Mouse (Mus musculus): ENCODE results near the gene Rdh16. TPM values are rescaled to one million over a fixed set of nuclear protein-coding genes. Genes with fewer than 3 reads are reported as not detected.
"Not testable (repeated sequence)": the region's sequence is repeated elsewhere in the genome, so short reads cannot be mapped to it uniquely, and the experiment has no call there.

Gene Rdh16
- polyA plus RNA-seq, 1 experiment from 2014 or later: not detected

DNA sequence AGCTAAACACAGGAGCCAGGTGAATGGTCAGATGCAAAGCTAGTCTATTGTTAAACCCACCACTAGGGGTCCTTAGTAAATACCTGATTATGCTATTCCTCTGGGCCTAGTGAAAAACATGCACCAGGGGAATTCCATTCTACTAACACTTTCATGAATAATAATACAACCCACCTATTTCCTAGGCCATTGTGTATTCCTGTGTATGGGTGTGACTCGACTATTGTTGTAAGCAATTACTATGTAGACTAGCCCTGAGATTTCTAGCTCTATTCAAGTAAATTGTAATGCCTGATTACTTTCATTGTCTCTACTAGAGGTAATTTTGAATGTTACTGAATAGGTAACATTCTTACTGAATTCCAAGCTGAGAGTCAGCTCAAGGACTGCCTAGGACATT lies 15.5 kb upstream of the Rdh16 start:
- not testable (repeated sequence) for H3K9ac ChIP-seq; H3K4me2 ChIP-seq (replicated peaks); ATAC-seq (ENCODE audit: low FRiP score, low read depth); H3K27ac ChIP-seq; H3K4me3 ChIP-seq; H3K27me3 ChIP-seq; H3K4me1 ChIP-seq; H3K9me3 ChIP-seq; H3K36me3 ChIP-seq
- 91% methylated on average over 1 of the region's 1 CpGs for WGBS

DNA sequence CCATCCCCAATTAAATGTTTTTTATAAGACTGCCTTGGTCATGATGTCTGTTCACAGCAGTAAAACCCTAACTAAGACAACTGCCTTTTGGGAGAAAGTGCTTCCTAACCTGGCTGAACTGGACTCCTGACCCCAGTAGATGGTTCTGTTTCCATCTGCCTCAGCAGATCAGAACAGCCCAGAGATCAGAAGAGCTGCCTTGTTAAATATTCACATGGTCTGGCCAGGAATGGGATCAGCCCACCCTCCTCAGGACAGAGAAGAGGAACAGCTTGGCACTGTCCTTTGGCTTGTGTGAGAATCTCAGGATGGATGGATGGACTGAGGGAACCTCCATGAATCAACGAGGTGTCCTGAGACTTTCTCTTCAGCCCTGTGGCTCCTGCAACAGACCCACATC lies 1.7 kb upstream of the Rdh16 start:
- H3K36me3 ChIP-seq: no peaks in the 10 kb centered on the region
- H3K4me2 ChIP-seq (replicated peaks): no peak overlapping the region
- no peak for ATAC-seq (ENCODE audit: low FRiP score, low read depth)
- H3K9me3 ChIP-seq: peaks cover 5% of the 10 kb centered on the region; the same call in 1 of the 2 replicates
- no peaks in the 10 kb centered on the region for H3K27me3 ChIP-seq
- no peak overlapping the region for H3K27ac ChIP-seq
- no peak overlapping the region for H3K9ac ChIP-seq
- no peaks in the 10 kb centered on the region for H3K4me1 ChIP-seq
- WGBS: 74% methylated on average over 1 of the region's 1 CpGs
- H3K4me3 ChIP-seq: no peak overlapping the region

DNA sequence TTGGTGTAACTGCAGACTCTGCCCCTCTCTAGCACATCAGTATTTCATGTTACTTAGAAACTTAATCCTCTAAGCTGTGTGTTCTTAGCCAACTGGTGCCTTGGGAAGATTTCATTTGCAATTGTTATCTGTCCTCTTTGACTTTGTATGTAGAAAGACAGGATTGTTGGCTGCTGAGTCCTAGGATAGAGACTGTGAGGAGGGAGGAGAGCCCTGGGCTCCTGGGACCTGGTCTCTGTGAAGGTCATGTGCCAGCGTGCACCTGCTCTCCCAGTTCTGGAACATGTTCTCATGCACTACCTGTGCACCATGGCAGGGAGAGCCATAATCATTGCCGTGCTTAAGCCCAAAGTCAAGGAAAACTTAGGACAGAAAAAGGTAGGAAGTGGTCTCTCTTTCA lies 660 bp downstream of the Rdh16 start:
- Histone ChIP-seq H3K9ac (no peak overlapping the region), H3K4me3 (no peak overlapping the region), H3K4me2 (replicated peaks) (no peak overlapping the region), H3K36me3 (no peaks in the 10 kb centered on the region), H3K4me1 (no peaks in the 10 kb centered on the region), H3K9me3 (peaks cover 3% of the 10 kb centered on the region; the same call in 1 of the 2 replicates), H3K27ac (no peak overlapping the region), H3K27me3 (no peaks in the 10 kb centered on the region)
- 91% methylated on average over 2 of the region's 2 CpGs for WGBS
- ATAC-seq (ENCODE audit: low FRiP score, low read depth): no peak

DNA sequence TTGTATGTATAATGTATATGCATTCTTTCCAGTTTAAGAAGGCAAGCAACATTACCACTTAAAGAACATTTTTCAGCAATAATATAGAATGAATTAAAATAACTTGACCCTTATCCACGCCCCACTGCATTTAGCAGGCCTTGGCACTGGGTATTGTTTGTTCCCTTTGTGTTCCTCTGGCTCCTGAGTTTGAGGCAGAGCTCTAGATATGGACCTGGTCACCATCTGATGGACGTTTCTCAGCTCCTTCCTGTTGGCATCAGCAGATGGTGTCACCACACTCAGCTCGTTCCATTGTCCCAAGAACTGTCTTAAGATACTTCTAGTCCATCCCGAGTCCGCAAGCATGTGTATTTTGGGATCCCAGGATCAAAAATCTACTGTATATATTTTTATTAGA lies 1.3 kb downstream of the Rdh16 start:
- no peak overlapping the region for H3K9ac ChIP-seq
- WGBS: 76% methylated on average over 5 of the region's 5 CpGs
- no peak overlapping the region for H3K4me3 ChIP-seq
- H3K4me2 ChIP-seq (replicated peaks): no peak overlapping the region
- H3K9me3 ChIP-seq: no peaks in the 10 kb centered on the region
- no peak for ATAC-seq (ENCODE audit: low FRiP score, low read depth)
- H3K4me1 ChIP-seq: no peaks in the 10 kb centered on the region
- no peak overlapping the region for H3K27ac ChIP-seq
- H3K27me3 ChIP-seq: no peaks in the 10 kb centered on the region
- H3K36me3 ChIP-seq: no peaks in the 10 kb centered on the region

- 69% methylated on average over 7 of the region's 7 CpGs for WGBS
- no peak overlapping the region for H3K27ac ChIP-seq
- no peaks in the 10 kb centered on the region for H3K4me1 ChIP-seq
- H3K4me2 ChIP-seq (replicated peaks): no peak overlapping the region
- H3K9me3 ChIP-seq: no peaks in the 10 kb centered on the region
- H3K27me3 ChIP-seq: no peaks in the 10 kb centered on the region
- no peak overlapping the region for H3K9ac ChIP-seq
- no peak for ATAC-seq (ENCODE audit: low FRiP score, low read depth)
- H3K4me3 ChIP-seq: no peak overlapping the region
- no peaks in the 10 kb centered on the region for H3K36me3 ChIP-seq
Measured at GRCm38 (mm10) chr10:127804416-127804815, 3.5 kb downstream of the Rdh16 start.

DNA sequence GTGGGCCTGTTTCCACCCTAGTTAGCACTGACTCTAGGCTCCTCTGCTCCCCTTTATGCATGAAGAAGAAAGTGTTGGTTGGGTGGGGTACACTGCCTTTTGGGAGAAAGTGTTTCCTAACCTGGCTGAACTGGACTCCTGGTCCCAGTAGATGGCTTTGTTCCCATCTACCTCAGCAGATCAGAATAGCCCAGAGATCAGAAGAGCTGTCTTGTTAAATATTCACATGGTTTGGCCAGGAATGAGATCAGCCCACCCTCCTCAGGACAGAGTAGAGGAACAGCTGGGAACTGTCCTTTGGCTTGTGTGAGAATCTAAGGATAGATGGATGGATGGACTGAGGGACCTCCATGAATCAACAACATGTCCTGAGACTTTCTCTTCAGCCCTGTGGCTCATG lies 14.9 kb downstream of the Rdh16 start:
- Histone ChIP-seq H3K4me3 (no peak overlapping the region), H3K27me3 (no peaks in the 10 kb centered on the region), H3K4me1 (no peaks in the 10 kb centered on the region), H3K9ac (no peak overlapping the region), H3K36me3 (no peaks in the 10 kb centered on the region), H3K27ac (no peak overlapping the region), H3K4me2 (replicated peaks) (no peak overlapping the region), H3K9me3 (peaks cover 11% of the 10 kb centered on the region; the same call in 1 of the 2 replicates)
- ATAC-seq (ENCODE audit: low FRiP score, low read depth): no peak

- H3K4me3 ChIP-seq; H3K36me3 ChIP-seq; H3K27ac ChIP-seq; H3K4me2 ChIP-seq (replicated peaks); H3K4me1 ChIP-seq; ATAC-seq (ENCODE audit: low FRiP score, low read depth); H3K9ac ChIP-seq; H3K27me3 ChIP-seq: not testable (repeated sequence)
- peaks cover 13% of the 10 kb centered on the region; the same call in 1 of the 2 replicates for H3K9me3 ChIP-seq
- WGBS: 72% methylated on average over 4 of the region's 4 CpGs
Measured at GRCm38 (mm10) chr10:127817268-127817910, 16.4 kb downstream of the Rdh16 start.

- H3K27ac ChIP-seq; H3K4me2 ChIP-seq (replicated peaks); H3K36me3 ChIP-seq; H3K27me3 ChIP-seq; H3K4me3 ChIP-seq; H3K4me1 ChIP-seq; ATAC-seq (ENCODE audit: low FRiP score, low read depth); H3K9ac ChIP-seq: not testable (repeated sequence)
- peaks cover 13% of the 10 kb centered on the region; the same call in 1 of the 2 replicates for H3K9me3 ChIP-seq
- WGBS: 82% methylated on average over 2 of the region's 2 CpGs
Measured at GRCm38 (mm10) chr10:127821806-127822205, 20.9 kb downstream of the Rdh16 start.

GRCm38 (mm10) chr10:127825386-127825785 lies 24.4 kb downstream of the Rdh16 start:
- Histone ChIP-seq H3K4me3 (no peak overlapping the region), H3K9me3 (0 out of 2 replicates have a peak, but pooled peaks cover 3% of the 10 kb centered on the region), H3K27ac (no peak overlapping the region), H3K9ac (no peak overlapping the region), H3K4me1 (no peaks in the 10 kb centered on the region), H3K27me3 (no peaks in the 10 kb centered on the region), H3K36me3 (no peaks in the 10 kb centered on the region), H3K4me2 (replicated peaks) (no peak overlapping the region)
- ATAC-seq (ENCODE audit: low FRiP score, low read depth): no peak
- WGBS: 78% methylated on average over 6 of the region's 6 CpGs

GRCm38 (mm10) chr10:127829121-127829520 lies 28.2 kb downstream of the Rdh16 start:
- Histone ChIP-seq H3K4me2 (replicated peaks) (no peak overlapping the region), H3K36me3 (no peaks in the 10 kb centered on the region), H3K9me3 (no peaks in the 10 kb centered on the region), H3K4me1 (no peaks in the 10 kb centered on the region), H3K27me3 (no peaks in the 10 kb centered on the region), H3K27ac (no peak overlapping the region), H3K9ac (no peak overlapping the region), H3K4me3 (no peak overlapping the region)
- WGBS: 64% methylated on average over 3 of the region's 3 CpGs
- no peak for ATAC-seq (ENCODE audit: low FRiP score, low read depth)

DNA sequence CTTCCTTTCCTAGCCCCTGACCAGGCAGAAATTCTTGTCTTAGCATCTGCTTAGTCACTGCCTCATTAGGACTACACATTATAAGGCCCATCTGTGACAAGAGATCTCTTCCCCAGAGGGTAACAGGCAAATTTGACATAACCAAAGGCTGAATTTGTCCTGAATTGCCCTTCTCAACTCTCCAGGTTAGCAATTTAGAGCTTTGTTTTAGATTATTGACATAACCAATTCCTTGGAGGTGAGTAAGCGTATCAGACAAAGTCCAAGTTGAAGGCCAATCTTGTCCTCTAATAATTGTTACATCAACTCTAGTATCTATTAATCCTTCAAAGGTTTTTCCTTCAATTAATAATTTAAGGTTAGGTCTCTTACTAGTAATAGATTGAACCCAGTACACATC lies 33.2 kb downstream of the Rdh16 start:
- H3K36me3 ChIP-seq; ATAC-seq (ENCODE audit: low FRiP score, low read depth); H3K4me3 ChIP-seq; H3K27ac ChIP-seq; H3K4me2 ChIP-seq (replicated peaks); H3K27me3 ChIP-seq; H3K9me3 ChIP-seq; H3K4me1 ChIP-seq; H3K9ac ChIP-seq: not testable (repeated sequence)
- 98% methylated on average over 1 of the region's 1 CpGs for WGBS

GRCm38 (mm10) chr10:127835292-127835691 lies 34.3 kb downstream of the Rdh16 start:
- H3K9me3 ChIP-seq: no peaks in the 10 kb centered on the region
- no peaks in the 10 kb centered on the region for H3K27me3 ChIP-seq
- no peak overlapping the region for H3K4me2 ChIP-seq (replicated peaks)
- H3K4me1 ChIP-seq: no peaks in the 10 kb centered on the region
- H3K9ac ChIP-seq: no peak overlapping the region
- 86% methylated on average over 5 of the region's 5 CpGs for WGBS
- H3K27ac ChIP-seq: no peak overlapping the region
- no peak for ATAC-seq (ENCODE audit: low FRiP score, low read depth)
- no peak overlapping the region for H3K4me3 ChIP-seq
- H3K36me3 ChIP-seq: no peaks in the 10 kb centered on the region

DNA sequence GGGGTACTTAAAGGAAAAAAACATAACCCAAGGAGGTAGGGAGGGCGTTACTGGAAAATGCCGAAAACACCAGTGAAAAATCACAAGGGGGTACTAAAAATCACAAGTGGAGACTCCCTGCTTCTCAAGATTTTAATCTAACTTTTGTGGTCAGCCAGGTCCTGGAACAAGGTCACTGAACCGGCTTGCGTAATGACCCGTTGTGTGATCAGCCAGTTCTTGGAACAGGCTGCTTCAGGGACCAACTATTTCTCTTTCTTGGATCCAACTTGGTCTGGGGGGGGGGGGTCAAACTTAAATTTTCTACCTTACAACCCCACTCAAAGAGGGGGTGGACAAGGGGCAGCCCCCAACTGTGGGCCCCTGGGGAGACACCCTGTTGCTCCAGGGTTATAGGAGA lies 36.8 kb downstream of the Rdh16 start:
- not testable (repeated sequence) for ATAC-seq (ENCODE audit: low FRiP score, low read depth); H3K4me2 ChIP-seq (replicated peaks); H3K27me3 ChIP-seq; H3K4me3 ChIP-seq; H3K9ac ChIP-seq; H3K4me1 ChIP-seq; H3K36me3 ChIP-seq; H3K9me3 ChIP-seq; H3K27ac ChIP-seq
- WGBS: 93% methylated on average over 5 of the region's 5 CpGs

Measured in limb, embryonic 13.5 days (tissue).